Mouse (Mus musculus): ENCODE data around the gene Glo1.

GRCm38 (mm10) chr17:30607909-30608495 lies 18.7 kb downstream of the Glo1 start:
- TF ChIP-seq CTCF (IDR thresholded peaks at IDR 0.05) (no peak), EP300 (IDR thresholded peaks at IDR 0.05; ENCODE audit: insufficient read depth, low read depth, low read length) (no peak), POLR2A (IDR thresholded peaks at IDR 0.05; ENCODE audit: insufficient read depth, low read depth, low read length) (no peak)
